Mouse (Mus musculus) liver, embryonic 15.5 days (tissue): ENCODE results near the gene Ficd. TPM values are rescaled to one million over a fixed set of nuclear protein-coding genes. Genes with fewer than 3 reads are reported as not detected.

ENCODE experiments used
- ATAC-seq: fragments of 200-750 bp; cut with Nextera tagmentation; 2 replicates; pipeline ENCODE4 v1.8.0; 2017; ENCODE audit warnings: moderate number of reproducible peaks, mild to moderate bottlenecking, moderate library complexity; ENCODE audit not compliant: insufficient read depth
- H3K27ac ChIP-seq: fragments of 300-500 bp; sonication (generic); replicated peaks from 2 replicates; pipeline ENCODE4 v1.5.1; 2015; ENCODE audit warnings: mild to moderate bottlenecking, inconsistent platforms
- H3K27me3 ChIP-seq: fragments of 300-500 bp; sonication (generic); 2 replicates; pipeline ENCODE4 v1.6.1; 2015; ENCODE audit warnings: mild to moderate bottlenecking, inconsistent platforms
- H3K36me3 ChIP-seq: fragments of 300-500 bp; sonication (generic); replicated peaks from 2 replicates; pipeline ENCODE4 v1.6.1; 2015; ENCODE audit warnings: moderate library complexity, mild to moderate bottlenecking, inconsistent platforms
- H3K4me1 ChIP-seq: fragments of 300-500 bp; sonication (generic); replicated peaks from 2 replicates; pipeline ENCODE4 v1.6.1; 2015; ENCODE audit warnings: inconsistent platforms
- H3K4me2 ChIP-seq: fragments of 300-500 bp; sonication (generic); 2 replicates; pipeline ENCODE4 v1.6.1; 2015; ENCODE audit warnings: moderate library complexity, mild to moderate bottlenecking, inconsistent platforms
- H3K4me3 ChIP-seq: fragments of 300-500 bp; sonication (generic); replicated peaks from 2 replicates; pipeline ENCODE4 v1.5.1; 2015; ENCODE audit warnings: mild to moderate bottlenecking, inconsistent platforms
- H3K9ac ChIP-seq: fragments of 300-500 bp; sonication (generic); 2 replicates; pipeline ENCODE4 v1.6.1; 2015; ENCODE audit warnings: moderate library complexity, mild to moderate bottlenecking, inconsistent platforms
- H3K9me3 ChIP-seq: fragments of 300-500 bp; sonication (generic); replicated peaks from 2 replicates; pipeline ENCODE4 v1.6.1; 2016; ENCODE audit warnings: inconsistent platforms
- WGBS: fragments of 180-500 bp; shearing (Covaris S2); methylation state at CpG from one replicate; pipeline ENCODE4 v1.1.7; 2015; ENCODE audit warnings: mixed read lengths; ENCODE audit not compliant: insufficient replicate concordance; 5-methylcytosine and 5-hydroxymethylcytosine counted together
- polyA plus RNA-seq: library from polyadenylated mRNA; unstranded; fragments of >200 nt; fragmentation: Nextera tagmentation; extraction: Ambion mirVana; gene quantifications from 2 replicates; pipeline ENCODE4 v1.2.1, GENCODE M21; 2015

Ficd gene
- polyA plus RNA-seq, 1 experiment from 2014 or later: 2.6 TPM

GRCm38 (mm10) chr5:113731174-113731573 lies 4.4 kb upstream of the Ficd start:
- no peak for ATAC-seq
- no peak overlapping the region for H3K4me3 ChIP-seq

GRCm38 (mm10) chr5:113732182-113732581 lies 3.4 kb upstream of the Ficd start:
- 22% methylated on average over 6 of the region's 6 CpGs for whole genome bisulfite sequencing
- H3K27ac ChIP-seq: no peak overlapping the region

More at GRCm38 (mm10) chr5:113731174-113731573, 4.4 kb upstream of the Ficd start:
- WGBS: 76% methylated on average over 7 of the region's 7 CpGs
- H3K9me3 ChIP-seq: no peaks in the 10 kb centered on the region
- no peaks in the 10 kb centered on the region for H3K27me3 ChIP-seq
- H3K27ac ChIP-seq: no peak overlapping the region
- H3K4me2 ChIP-seq: no peak overlapping the region
- H3K9ac ChIP-seq: no peak overlapping the region
- peaks cover 12% of the 10 kb centered on the region for H3K4me1 ChIP-seq
- no peaks in the 10 kb centered on the region for H3K36me3 ChIP-seq

GRCm38 (mm10) chr5:113734376-113734775 lies 1.2 kb upstream of the Ficd start:
- peak overlapping the region; percentile 88 for H3K27ac ChIP-seq
- H3K9me3 ChIP-seq: no peaks in the 10 kb centered on the region
- H3K4me1 ChIP-seq: peaks cover 25% of the 10 kb centered on the region
- no peak overlapping the region for H3K9ac ChIP-seq
- H3K27me3 ChIP-seq: no peaks in the 10 kb centered on the region
- peaks cover 17% of the 10 kb centered on the region for H3K36me3 ChIP-seq
- no peak for ATAC-seq
- WGBS: 67% methylated on average over 5 of the region's 5 CpGs
- peak overlapping the region; percentile 90 for H3K4me2 ChIP-seq
- H3K4me3 ChIP-seq: no peak overlapping the region

More at GRCm38 (mm10) chr5:113732182-113732581, 3.4 kb upstream of the Ficd start:
- H3K27me3 ChIP-seq: no peaks in the 10 kb centered on the region
- H3K36me3 ChIP-seq: no peaks in the 10 kb centered on the region
- no peak for ATAC-seq
- no peak overlapping the region for H3K4me2 ChIP-seq
- no peak overlapping the region for H3K4me3 ChIP-seq
- no peaks in the 10 kb centered on the region for H3K9me3 ChIP-seq
- no peak overlapping the region for H3K9ac ChIP-seq
- H3K4me1 ChIP-seq: peaks cover 22% of the 10 kb centered on the region

- Histone ChIP-seq H3K27me3 (no peaks in the 10 kb centered on the region), H3K9ac (peak overlapping the region; percentile 69), H3K9me3 (no peaks in the 10 kb centered on the region), H3K4me1 (peaks cover 25% of the 10 kb centered on the region), H3K36me3 (peaks cover 23% of the 10 kb centered on the region), H3K27ac (peak overlapping the region; percentile 88), H3K4me2 (peak overlapping the region; percentile 90), H3K4me3 (peak overlapping the region; percentile 77)
- 26% methylated on average over 7 of the region's 7 CpGs for WGBS
- peak; percentile 43 for ATAC-seq
Measured at GRCm38 (mm10) chr5:113735023-113735344, 619 bp upstream of the Ficd start.

GRCm38 (mm10) chr5:113736113-113736502 lies 505 bp downstream of the Ficd start:
- under 1% methylated on average over 10 of the region's 10 CpGs for WGBS
- Histone ChIP-seq H3K4me2 (peak overlapping the region; percentile 90), H3K4me3 (peak overlapping the region; percentile 77), H3K9me3 (no peaks in the 10 kb centered on the region), H3K9ac (peak overlapping the region; percentile 65), H3K4me1 (peaks cover 25% of the 10 kb centered on the region), H3K27me3 (no peaks in the 10 kb centered on the region), H3K36me3 (peaks cover 34% of the 10 kb centered on the region), H3K27ac (peak overlapping the region; percentile 94)
- no peak for ATAC-seq

GRCm38 (mm10) chr5:113736522-113737164 lies 1.0 kb downstream of the Ficd start:
- peaks cover 39% of the 10 kb centered on the region for H3K36me3 ChIP-seq

GRCm38 (mm10) chr5:113737607-113738237 lies 2.1 kb downstream of the Ficd start:
- H3K9ac ChIP-seq: no peak overlapping the region
- ATAC-seq: no peak
- H3K4me1 ChIP-seq: peaks cover 25% of the 10 kb centered on the region
- no peaks in the 10 kb centered on the region for H3K27me3 ChIP-seq
- peaks cover 50% of the 10 kb centered on the region for H3K36me3 ChIP-seq
- H3K4me2 ChIP-seq: no peak overlapping the region; the same call in 1 of the 2 replicates
- H3K9me3 ChIP-seq: no peaks in the 10 kb centered on the region
- 80% methylated on average over 11 of the region's 11 CpGs for WGBS
- no peak overlapping the region for H3K4me3 ChIP-seq
- no peak overlapping the region for H3K27ac ChIP-seq

More at GRCm38 (mm10) chr5:113736522-113737164, 1.0 kb downstream of the Ficd start:
- Histone ChIP-seq H3K4me2 (peak overlapping the region; percentile 90), H3K9me3 (no peaks in the 10 kb centered on the region), H3K27ac (peak overlapping the region; percentile 94), H3K27me3 (no peaks in the 10 kb centered on the region), H3K9ac (peak overlapping the region; percentile 65), H3K4me3 (peak overlapping the region; percentile 77), H3K4me1 (peaks cover 25% of the 10 kb centered on the region)
- ATAC-seq: no peak
- 44% methylated on average over 15 of the region's 15 CpGs for WGBS

- Histone ChIP-seq H3K36me3 (peaks cover 100% of the 10 kb centered on the region), H3K9ac (no peak overlapping the region), H3K4me3 (no peak overlapping the region), H3K4me1 (no peaks in the 10 kb centered on the region), H3K27me3 (no peaks in the 10 kb centered on the region), H3K4me2 (no peak overlapping the region), H3K9me3 (no peaks in the 10 kb centered on the region), H3K27ac (no peak overlapping the region)
- 89% methylated on average over 5 of the region's 5 CpGs for WGBS
- no peak for ATAC-seq
Measured at GRCm38 (mm10) chr5:113747629-113748028, 12.0 kb downstream of the Ficd start.

- H3K4me3 ChIP-seq: no peak overlapping the region
- H3K9me3 ChIP-seq: no peaks in the 10 kb centered on the region
- no peak for ATAC-seq
- H3K27ac ChIP-seq: no peak overlapping the region
- H3K4me1 ChIP-seq: no peaks in the 10 kb centered on the region
- WGBS: 84% methylated on average over 13 of the region's 13 CpGs
- peaks cover 100% of the 10 kb centered on the region for H3K36me3 ChIP-seq
- H3K4me2 ChIP-seq: no peak overlapping the region
- H3K27me3 ChIP-seq: no peaks in the 10 kb centered on the region
- H3K9ac ChIP-seq: no peak overlapping the region
Measured at GRCm38 (mm10) chr5:113748556-113749331, 13.1 kb downstream of the Ficd start.

- no peaks in the 10 kb centered on the region for H3K4me1 ChIP-seq
- no peaks in the 10 kb centered on the region for H3K27me3 ChIP-seq
- H3K9me3 ChIP-seq: no peaks in the 10 kb centered on the region
- H3K9ac ChIP-seq: no peak overlapping the region
- WGBS: 81% methylated on average over 9 of the region's 9 CpGs
- H3K36me3 ChIP-seq: peaks cover 100% of the 10 kb centered on the region
- no peak overlapping the region for H3K4me2 ChIP-seq
- ATAC-seq: no peak
- H3K27ac ChIP-seq: no peak overlapping the region
- H3K4me3 ChIP-seq: no peak overlapping the region
Measured at GRCm38 (mm10) chr5:113751521-113752157, 16.0 kb downstream of the Ficd start.
